Mouse (Mus musculus) stomach, adult 2 months (tissue): ENCODE results near the gene Supt6. TPM values are rescaled to one million over a fixed set of nuclear protein-coding genes. Genes with fewer than 3 reads are reported as not detected.

Experiments used
- polyA plus RNA-seq: library from polyadenylated mRNA; depleted of rRNA; stranded (reverse); fragments of >200 nt; gene quantifications from 2 replicates; pipeline ENCODE4 v1.2.3, GENCODE M21; 2012; rRNA removed

The Supt6 gene
- 14.7 and 15.7 TPM in 2 replicates for polyA plus RNA-seq

GRCm38 (mm10) chr11:78245627-78246317 lies at the start of gene Supt6, which contains the start of gene Sdf2:
Supt6 (minus strand) TSS chr11:78245987.
Sdf2 (plus strand) TSS chr11:78245746.

GRCm38 (mm10) chr11:78290654-78291053 lies 44.9 kb upstream of the Supt6 start, which contains the start of gene BC030499:
BC030499 (plus strand) TSS chr11:78290841.

GRCm38 (mm10) chr11:78261380-78262352 lies 15.9 kb upstream of the Supt6 start, which contains the start of gene 2610507B11Rik:
2610507B11Rik (plus strand) TSS chr11:78261752.

GRCm38 (mm10) chr11:78193113-78193512 lies 52.7 kb downstream of the Supt6 start, which contains the start of gene Proca1:
Proca1 (plus strand) TSS chr11:78193392.

GRCm38 (mm10) chr11:78188331-78189233 lies 57.2 kb downstream of the Supt6 start, which contains the start of gene Rab34:
Rab34 (plus strand) TSS chr11:78188430.

GRCm38 (mm10) chr11:78182961-78183844 lies 62.6 kb downstream of the Supt6 start, which contains the start of gene Rpl23a:
Rpl23a (minus strand) TSS chr11:78183584.

GRCm38 (mm10) chr11:78176402-78176862 lies 69.4 kb downstream of the Supt6 start, which contains the start of the genes Nek8 and Tlcd1:
Nek8 (minus strand) TSS chr11:78176675.
Tlcd1 (plus strand) TSS chr11:78176711.

GRCm38 (mm10) chr11:78164924-78165760 lies 80.6 kb downstream of the Supt6 start, which contains the start of gene Traf4:
Traf4 (minus strand) TSS chr11:78165589.

Other genes starting within 250 kb of the Supt6 start
- 3.2 and 5.0 TPM in 2 replicates for gene Dhrs13, start 213.7 kb downstream of the Supt6 start, polyA plus RNA-seq
- 24.7 and 30.1 TPM in 2 replicates for gene Flot2, start 208.1 kb downstream of the Supt6 start, polyA plus RNA-seq
- gene Eral1, start 165.6 kb downstream of the Supt6 start, polyA plus RNA-seq: 13.7 and 15.4 TPM in 2 replicates
- 8.2 and 9.1 TPM in 2 replicates for gene Fam222b, start 151.3 kb downstream of the Supt6 start, polyA plus RNA-seq
- 56.3 and 88.1 TPM in 2 replicates for gene Traf4, start 80.4 kb downstream of the Supt6 start, polyA plus RNA-seq
- 6.4 and 6.5 TPM in 2 replicates for gene Nek8, start 69.3 kb downstream of the Supt6 start, polyA plus RNA-seq
- 23.7 and 47.3 TPM in 2 replicates for gene Tlcd1, start 69.3 kb downstream of the Supt6 start, polyA plus RNA-seq
- 14.0 and 21.6 TPM in 2 replicates for gene Rpl23a, start 62.4 kb downstream of the Supt6 start, polyA plus RNA-seq
- 17.3 and 32.5 TPM in 2 replicates for gene Rab34, start 57.6 kb downstream of the Supt6 start, polyA plus RNA-seq
- 0.09 and 0.15 TPM in 2 replicates for gene Proca1, start 52.6 kb downstream of the Supt6 start, polyA plus RNA-seq
- 49.4 and 60.2 TPM in 2 replicates for gene Sdf2, start 241 bp downstream of the Supt6 start, polyA plus RNA-seq
- gene 2610507B11Rik, start 15.8 kb upstream of the Supt6 start, polyA plus RNA-seq: 46.4 and 52.0 TPM in 2 replicates
- gene BC030499, start 44.9 kb upstream of the Supt6 start, polyA plus RNA-seq: 0.06 TPM in 2 replicates
- 2.4 and 4.1 TPM in 2 replicates for gene Spag5, start 55.5 kb upstream of the Supt6 start, polyA plus RNA-seq
- 5.7 and 6.7 TPM in 2 replicates for gene Aldoc, start 77.0 kb upstream of the Supt6 start, polyA plus RNA-seq
- 35.8 and 40.6 TPM in 2 replicates for gene Pigs, start 82.4 kb upstream of the Supt6 start, polyA plus RNA-seq
- gene Unc119, start 97.5 kb upstream of the Supt6 start, polyA plus RNA-seq: 13.9 and 17.0 TPM in 2 replicates
- 1.5 and 1.9 TPM in 2 replicates for gene Foxn1, start 140.6 kb upstream of the Supt6 start, polyA plus RNA-seq
- gene Slc13a2, start 176.2 kb upstream of the Supt6 start, polyA plus RNA-seq: 0.03 TPM in 2 replicates
- 11.8 and 16.8 TPM in 2 replicates for gene Slc46a1, start 219.7 kb upstream of the Supt6 start, polyA plus RNA-seq